ENCODE assay signal across 19 mouse cellular contexts in the genomic region with DNA sequence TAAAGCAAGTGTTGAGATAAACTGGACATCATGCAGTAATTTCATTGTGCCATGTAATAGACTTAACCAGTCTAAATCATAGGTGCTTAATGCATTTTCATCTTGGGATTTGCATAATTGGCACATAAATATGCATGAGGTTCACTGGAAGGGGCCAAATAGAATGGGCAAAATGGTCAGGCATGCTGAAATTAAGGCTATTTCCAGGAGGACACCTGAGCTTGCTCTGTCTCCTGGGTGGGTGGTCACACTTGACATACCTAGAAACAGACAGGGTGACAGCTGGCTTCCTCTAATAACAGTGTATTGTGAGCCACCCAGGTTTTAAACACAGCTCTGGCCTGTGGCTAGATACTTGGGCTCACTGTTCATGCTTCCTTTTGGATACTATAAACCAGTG.
DNase-seq lines count a peak whose midpoint lies in the region; ATAC-seq lines count a peak whose summit lies in the region.
"Had no signal": no experiment of that assay in that cellular context is flagged by ENCODE, and none has a peak within 500 bp of the region (broad histone marks: within the 10 kb centered on the region; RNA-seq: fewer than 3 reads in every experiment).

No protein-coding gene starts in this region.

- peak; percentile 59 for DNase-seq in heart, adult 11 months
- no peak for DNase-seq in heart, postnatal 10 days
- peak; percentile 47 for DNase-seq in forebrain, embryonic 14.5 days (ENCODE audit: low spot score)
- no peak for DNase-seq in embryo, embryonic 11 days
- no peak for DNase-seq in T-cell, adult 2 months (ENCODE audit: low spot score)
- no peak for DNase-seq in adrenal gland, adult 8-10 months
- DNase-seq: adrenal gland, adult 2 months; cerebellum, adult 11 months; cerebellum, postnatal 14 days; gastrocnemius, postnatal 10 days; heart, adult 2 months; right cerebral cortex, postnatal 14 days had no signal

- peak; percentile 7; the same call in 1 of the 2 replicates for ATAC-seq in forebrain, embryonic 14.5 days
- no peak for ATAC-seq in hindbrain, embryonic 16.5 days
- no peak for ATAC-seq in neural tube, embryonic 13.5 days (ENCODE audit: low read depth)
- ATAC-seq: inflammation-experienced regulatory T-cells, adult 6 months; lung, postnatal 0 days had no signal

- H3K9me3 ChIP-seq in forebrain, embryonic 14.5 days (replicated peaks; ENCODE audit: control insufficient read depth, low read length), result no peaks in the 10 kb centered on the region
- no peaks in the 10 kb centered on the region for H3K9me3 ChIP-seq in hindbrain, embryonic 16.5 days (ENCODE audit: control insufficient read depth, low read length)
- H3K9me3 ChIP-seq in neural tube, embryonic 13.5 days, result no peaks in the 10 kb centered on the region
- H3K9me3 ChIP-seq: limb, embryonic 13.5 days had no signal

- H3K4me2 ChIP-seq in forebrain, embryonic 14.5 days (ENCODE audit: low read length), result peak overlapping the region; percentile 68
- H3K4me2 ChIP-seq in hindbrain, embryonic 16.5 days (ENCODE audit: low read length), result peak overlapping the region; percentile 70
- H3K4me2 ChIP-seq in neural tube, embryonic 13.5 days, result peak overlapping the region; percentile 78
- H3K4me2 ChIP-seq: limb, embryonic 13.5 days had no signal

- H3K27me3 ChIP-seq in forebrain, embryonic 14.5 days (replicated peaks; ENCODE audit: control insufficient read depth, insufficient read depth, low read length), result no peaks in the 10 kb centered on the region
- H3K27me3 ChIP-seq in hindbrain, embryonic 16.5 days (replicated peaks; ENCODE audit: control insufficient read depth, insufficient read depth, low read length), result no peaks in the 10 kb centered on the region
- no peaks in the 10 kb centered on the region for H3K27me3 ChIP-seq in neural tube, embryonic 13.5 days
- H3K27me3 ChIP-seq: limb, embryonic 13.5 days had no signal

- H3K4me1 ChIP-seq in forebrain, embryonic 14.5 days (ENCODE audit: control insufficient read depth, insufficient read depth, low read length), result peaks cover 22% of the 10 kb centered on the region
- peaks cover 16% of the 10 kb centered on the region for H3K4me1 ChIP-seq in hindbrain, embryonic 16.5 days (ENCODE audit: control insufficient read depth, insufficient read depth, low read depth, low read length)
- H3K4me1 ChIP-seq in neural tube, embryonic 13.5 days (replicated peaks), result peaks cover 47% of the 10 kb centered on the region

- no peak overlapping the region for H3K9ac ChIP-seq in forebrain, embryonic 14.5 days (ENCODE audit: low read length)
- no peak overlapping the region for H3K9ac ChIP-seq in hindbrain, embryonic 16.5 days (ENCODE audit: low read depth, low read length)
- H3K9ac ChIP-seq in neural tube, embryonic 13.5 days, result no peak overlapping the region
- H3K9ac ChIP-seq: limb, embryonic 13.5 days; liver, embryonic 14.5 days had no signal

- no peak overlapping the region for H3K4me3 ChIP-seq in forebrain, embryonic 14.5 days (ENCODE audit: low read depth, low read length)
- no peak overlapping the region for H3K4me3 ChIP-seq in hindbrain, embryonic 16.5 days (ENCODE audit: low read length)
- no peak overlapping the region for H3K4me3 ChIP-seq in neural tube, embryonic 13.5 days
- H3K4me3 ChIP-seq: heart, adult 2 months; limb, embryonic 13.5 days had no signal

- H3K27ac ChIP-seq in forebrain, embryonic 14.5 days (ENCODE audit: low read depth, low read length), result no peak overlapping the region
- H3K27ac ChIP-seq in hindbrain, embryonic 16.5 days (ENCODE audit: low read depth, low read length), result no peak overlapping the region
- no peak overlapping the region for H3K27ac ChIP-seq in neural tube, embryonic 13.5 days (replicated peaks)
- H3K27ac ChIP-seq: heart, adult 2 months; kidney, postnatal 0 days; limb, embryonic 13.5 days; liver, embryonic 14.5 days had no signal

- intact Hi-C loops in heart, postnatal 10 days (cut with DNase I), result no loop called here

- no peaks in the 10 kb centered on the region for H3K36me3 ChIP-seq in forebrain, embryonic 14.5 days (ENCODE audit: control insufficient read depth, insufficient read depth, low read length)
- H3K36me3 ChIP-seq in hindbrain, embryonic 16.5 days (ENCODE audit: control insufficient read depth, insufficient read depth, low read length), result no peaks in the 10 kb centered on the region
- no peaks in the 10 kb centered on the region for H3K36me3 ChIP-seq in neural tube, embryonic 13.5 days
- H3K36me3 ChIP-seq: limb, embryonic 13.5 days had no signal

Comparison
In these comparisons a context has a peak if more than half of its experiments do, and no peak if none do; other contexts are left out.
1. DNase-seq: peak in heart, adult 11 months (single experiment) and forebrain, embryonic 14.5 days (single experiment); none in heart, postnatal 10 days (0 of 2), embryo, embryonic 11 days (single experiment), T-cell, adult 2 months (single experiment) and adrenal gland, adult 8-10 months (single experiment).
2. Peak in every context shown above with its lines, with median percentiles within 50 percentile points of each other: H3K4me2 ChIP-seq.